Mouse (Mus musculus): ENCODE data around the gene Gab1. TPM values are rescaled to one million over a fixed set of nuclear protein-coding genes. Genes with fewer than 3 reads are reported as not detected.

Gab1 gene
- polyA plus RNA-seq, 1 experiment from 2014 or later, result 13.1 TPM

DNA sequence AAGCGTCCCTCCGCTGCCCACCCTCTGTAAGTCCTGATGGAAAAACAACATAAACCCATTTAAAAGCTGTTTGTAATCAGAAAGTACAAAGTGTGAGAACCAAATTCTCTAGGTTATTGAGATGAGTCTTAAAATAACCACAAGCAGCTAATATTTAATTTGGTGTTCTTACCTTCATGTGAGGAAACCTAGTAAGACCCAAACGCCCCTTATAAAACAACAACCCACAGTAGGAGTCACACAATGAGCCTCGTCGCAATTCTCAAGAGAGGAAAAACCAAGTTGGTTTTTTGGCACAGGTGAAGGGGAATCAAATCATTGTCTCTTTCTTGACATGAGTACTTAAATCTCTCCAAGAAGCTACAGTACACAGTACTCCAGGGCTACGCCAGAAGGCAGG, 44.9 kb downstream of the Gab1 start:
- ATAC-seq, result no peak
- no peak overlapping the region for H3K9ac ChIP-seq
- no peaks in the 10 kb centered on the region for H3K27me3 ChIP-seq (replicated peaks)
- H3K9me3 ChIP-seq (replicated peaks), result no peaks in the 10 kb centered on the region
- H3K36me3 ChIP-seq, result peaks cover 23% of the 10 kb centered on the region
- no peak overlapping the region for H3K4me2 ChIP-seq
- H3K27ac ChIP-seq, result no peak overlapping the region
- H3K4me1 ChIP-seq, result peaks cover 9% of the 10 kb centered on the region
- H3K4me3 ChIP-seq, result no peak overlapping the region
- 88% methylated on average over 6 of the region's 6 CpGs for WGBS (ENCODE audit: insufficient replicate concordance)

DNA sequence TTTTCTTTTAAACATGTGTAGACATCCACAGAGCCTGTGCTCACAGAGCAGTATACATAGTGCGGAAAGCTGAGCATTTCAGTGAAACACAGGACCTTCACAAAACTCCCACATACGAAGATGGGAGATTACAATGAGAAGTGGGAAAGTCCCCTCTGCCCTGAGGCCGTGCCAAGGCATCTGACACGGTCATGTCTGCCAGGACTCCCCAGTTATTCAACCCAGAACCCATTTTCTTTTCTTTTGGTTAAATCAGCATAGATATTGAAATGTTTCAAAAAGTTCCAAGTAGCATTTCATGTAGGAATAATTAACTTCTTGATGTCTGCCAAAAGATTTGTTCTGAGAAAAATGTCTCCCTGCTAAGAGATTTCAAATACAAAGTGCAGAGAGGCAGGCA, 45.9 kb downstream of the Gab1 start:
- H3K36me3 ChIP-seq, result peaks cover 13% of the 10 kb centered on the region; the same call in 1 of the 2 replicates
- no peaks in the 10 kb centered on the region for H3K27me3 ChIP-seq (replicated peaks)
- WGBS (ENCODE audit: insufficient replicate concordance), result 78% methylated on average over 4 of the region's 4 CpGs
- ATAC-seq, result no peak
- H3K27ac ChIP-seq, result no peak overlapping the region
- no peak overlapping the region for H3K9ac ChIP-seq
- no peak overlapping the region for H3K4me3 ChIP-seq
- H3K4me1 ChIP-seq, result peaks cover 13% of the 10 kb centered on the region
- no peak overlapping the region for H3K4me2 ChIP-seq
- no peaks in the 10 kb centered on the region for H3K9me3 ChIP-seq (replicated peaks)

DNA sequence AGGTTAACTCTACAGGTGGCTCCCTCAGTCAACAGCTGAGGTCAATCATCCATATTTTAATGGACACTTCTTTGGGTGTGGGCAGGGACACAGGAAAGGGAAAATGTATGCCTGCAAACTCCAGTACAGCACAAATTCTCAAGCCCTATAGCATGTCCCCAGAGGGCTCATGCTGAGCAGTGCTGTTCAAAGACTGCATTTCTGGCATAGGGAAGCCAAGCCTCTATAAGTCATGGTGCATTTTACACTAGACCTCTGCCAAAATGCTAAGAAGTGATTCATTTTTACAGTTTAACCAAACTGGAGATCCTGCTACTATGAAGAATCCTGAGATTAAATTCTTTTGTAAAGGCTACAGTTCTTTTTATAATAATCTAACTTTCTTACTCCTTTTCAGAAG, 47.8 kb downstream of the Gab1 start:
- H3K27me3 ChIP-seq (replicated peaks), result no peaks in the 10 kb centered on the region
- peaks cover 13% of the 10 kb centered on the region for H3K4me1 ChIP-seq
- peaks cover 11% of the 10 kb centered on the region; the same call in 1 of the 2 replicates for H3K36me3 ChIP-seq
- no peak for ATAC-seq
- no peaks in the 10 kb centered on the region for H3K9me3 ChIP-seq (replicated peaks)
- no peak overlapping the region for H3K4me3 ChIP-seq
- H3K4me2 ChIP-seq, result no peak overlapping the region
- no peak overlapping the region for H3K9ac ChIP-seq
- no peak overlapping the region for H3K27ac ChIP-seq

- Histone ChIP-seq H3K27me3 (replicated peaks) (no peaks in the 10 kb centered on the region), H3K36me3 (peaks cover 14% of the 10 kb centered on the region), H3K27ac (no peak overlapping the region), H3K4me1 (peaks cover 13% of the 10 kb centered on the region), H3K9me3 (replicated peaks) (no peaks in the 10 kb centered on the region), H3K4me2 (no peak overlapping the region), H3K4me3 (no peak overlapping the region), H3K9ac (no peak overlapping the region)
- 90% methylated on average over 5 of the region's 5 CpGs for WGBS (ENCODE audit: insufficient replicate concordance)
- ATAC-seq, result no peak
These were observed 48.3 kb downstream of the Gab1 start for GRCm38 (mm10) chr8:80831876-80832524.

- no peak for ATAC-seq
- 75% methylated on average over 11 of the region's 11 CpGs for WGBS (ENCODE audit: insufficient replicate concordance)
- Histone ChIP-seq H3K4me3 (no peak overlapping the region), H3K27ac (no peak overlapping the region), H3K36me3 (peaks cover 21% of the 10 kb centered on the region), H3K4me2 (no peak overlapping the region), H3K9me3 (replicated peaks) (no peaks in the 10 kb centered on the region), H3K27me3 (replicated peaks) (no peaks in the 10 kb centered on the region), H3K9ac (no peak overlapping the region), H3K4me1 (peaks cover 13% of the 10 kb centered on the region)
These were observed 49.4 kb downstream of the Gab1 start for GRCm38 (mm10) chr8:80830724-80831566.

- 80% methylated on average over 7 of the region's 7 CpGs for WGBS (ENCODE audit: insufficient replicate concordance)
- H3K36me3 ChIP-seq, result peaks cover 26% of the 10 kb centered on the region
- H3K27me3 ChIP-seq (replicated peaks), result no peaks in the 10 kb centered on the region
- H3K27ac ChIP-seq, result no peak overlapping the region
- H3K4me3 ChIP-seq, result no peak overlapping the region
- no peak overlapping the region for H3K4me2 ChIP-seq
- H3K9me3 ChIP-seq (replicated peaks), result no peaks in the 10 kb centered on the region
- no peak overlapping the region for H3K9ac ChIP-seq
- no peak for ATAC-seq
- H3K4me1 ChIP-seq, result peaks cover 21% of the 10 kb centered on the region
These were observed 50.2 kb downstream of the Gab1 start for GRCm38 (mm10) chr8:80830141-80830540.

- Histone ChIP-seq H3K27ac (no peak overlapping the region), H3K9ac (no peak overlapping the region), H3K4me3 (no peak overlapping the region), H3K27me3 (replicated peaks) (no peaks in the 10 kb centered on the region), H3K36me3 (peaks cover 27% of the 10 kb centered on the region), H3K9me3 (replicated peaks) (no peaks in the 10 kb centered on the region), H3K4me2 (no peak overlapping the region), H3K4me1 (peaks cover 21% of the 10 kb centered on the region)
- no peak for ATAC-seq
- whole genome bisulfite sequencing (ENCODE audit: insufficient replicate concordance), result 89% methylated on average over 7 of the region's 7 CpGs
These were observed 53.3 kb downstream of the Gab1 start for GRCm38 (mm10) chr8:80826996-80827395.

GRCm38 (mm10) chr8:80825136-80825535, 55.2 kb downstream of the Gab1 start:
- H3K9me3 ChIP-seq (replicated peaks), result no peaks in the 10 kb centered on the region
- H3K4me1 ChIP-seq, result peaks cover 19% of the 10 kb centered on the region
- no peak; the same call in 1 of the 2 replicates for ATAC-seq
- no peaks in the 10 kb centered on the region for H3K27me3 ChIP-seq (replicated peaks)
- no peak overlapping the region for H3K4me3 ChIP-seq
- H3K4me2 ChIP-seq, result no peak overlapping the region
- no peak overlapping the region for H3K27ac ChIP-seq
- H3K36me3 ChIP-seq, result peaks cover 29% of the 10 kb centered on the region
- H3K9ac ChIP-seq, result no peak overlapping the region
- 68% methylated on average over 4 of the region's 4 CpGs for WGBS (ENCODE audit: insufficient replicate concordance)

DNA sequence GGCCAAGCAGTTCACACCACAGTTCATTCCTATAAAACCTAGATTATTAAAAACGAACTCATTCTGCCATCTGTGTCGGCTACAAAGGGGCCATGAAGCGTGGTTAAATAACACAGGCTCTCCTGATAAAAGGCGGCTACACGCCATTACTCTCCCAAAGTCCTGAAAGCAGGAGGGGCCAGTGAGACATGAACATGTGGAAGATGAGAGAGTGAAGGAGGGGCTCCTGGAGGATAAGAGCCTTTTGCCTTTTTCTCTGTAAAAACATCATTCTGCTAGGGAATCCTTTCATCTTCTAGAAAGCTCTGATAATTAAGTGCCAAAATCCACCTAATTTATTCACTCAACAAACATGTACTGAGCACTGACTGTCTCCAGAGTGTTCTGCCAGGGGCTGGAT, 55.9 kb downstream of the Gab1 start:
- H3K27me3 ChIP-seq (replicated peaks), result no peaks in the 10 kb centered on the region
- peaks cover 34% of the 10 kb centered on the region for H3K36me3 ChIP-seq
- no peak overlapping the region for H3K4me2 ChIP-seq
- no peak overlapping the region for H3K4me3 ChIP-seq
- no peak for ATAC-seq
- 76% methylated on average over 5 of the region's 5 CpGs for WGBS (ENCODE audit: insufficient replicate concordance)
- H3K9ac ChIP-seq, result no peak overlapping the region
- peaks cover 18% of the 10 kb centered on the region; the same call in 1 of the 2 replicates for H3K4me1 ChIP-seq
- H3K27ac ChIP-seq, result no peak overlapping the region
- H3K9me3 ChIP-seq (replicated peaks), result no peaks in the 10 kb centered on the region

GRCm38 (mm10) chr8:80823250-80823649, 57.1 kb downstream of the Gab1 start:
- Histone ChIP-seq H3K36me3 (peaks cover 37% of the 10 kb centered on the region), H3K4me3 (no peak overlapping the region), H3K4me1 (peaks cover 21% of the 10 kb centered on the region; the same call in 1 of the 2 replicates), H3K4me2 (no peak overlapping the region), H3K9me3 (replicated peaks) (no peaks in the 10 kb centered on the region), H3K27me3 (replicated peaks) (no peaks in the 10 kb centered on the region), H3K9ac (no peak overlapping the region), H3K27ac (no peak overlapping the region)
- 86% methylated on average over 5 of the region's 5 CpGs for WGBS (ENCODE audit: insufficient replicate concordance)
- ATAC-seq, result no peak

DNA sequence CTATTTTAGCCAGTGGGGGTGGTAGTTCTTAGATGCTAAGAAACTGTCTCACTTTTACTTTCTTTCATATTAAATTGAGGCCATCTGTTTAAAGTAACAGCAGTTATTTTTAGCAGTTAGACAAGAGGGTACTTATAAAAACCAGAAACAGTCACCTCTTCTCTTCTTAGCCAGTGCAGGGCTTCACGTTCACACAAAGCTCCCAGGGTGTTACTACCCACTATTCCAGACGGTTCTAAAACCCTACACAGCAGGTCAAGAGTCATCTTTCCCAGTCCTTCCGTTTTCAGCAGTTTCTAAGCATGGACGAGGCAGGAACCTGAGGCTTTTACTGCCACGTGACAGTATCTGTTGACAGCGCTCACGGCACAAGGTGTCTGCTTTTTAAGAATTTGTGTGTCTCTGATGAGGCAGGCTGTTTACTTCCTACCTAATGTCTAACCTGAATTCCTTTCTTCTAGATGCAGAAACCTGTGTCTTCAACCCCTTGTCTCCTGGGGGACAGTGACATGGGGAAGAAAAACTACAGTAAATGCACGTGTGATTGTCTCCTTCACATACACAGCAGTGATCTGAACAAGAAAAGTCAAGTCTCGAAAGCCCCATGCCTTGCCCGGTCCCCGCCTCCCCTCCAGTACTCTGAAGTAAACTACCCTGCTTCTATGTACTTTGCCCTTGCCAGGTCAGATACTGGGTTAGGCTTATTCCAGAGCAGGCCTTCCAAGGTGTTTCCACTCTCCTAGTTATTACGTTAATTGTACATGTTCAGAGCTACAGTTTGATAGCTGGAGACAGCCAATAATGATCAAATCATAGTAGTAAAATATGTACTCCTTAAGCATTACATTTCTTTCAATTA, 58.7 kb downstream of the Gab1 start:
- peaks cover 33% of the 10 kb centered on the region; the same call in 1 of the 2 replicates for H3K36me3 ChIP-seq
- 70% methylated on average over 12 of the region's 12 CpGs for WGBS (ENCODE audit: insufficient replicate concordance)
- H3K27ac ChIP-seq, result no peak overlapping the region
- H3K4me1 ChIP-seq, result peaks cover 21% of the 10 kb centered on the region; the same call in 1 of the 2 replicates
- H3K9ac ChIP-seq, result no peak overlapping the region
- H3K4me2 ChIP-seq, result no peak overlapping the region
- no peak overlapping the region for H3K4me3 ChIP-seq
- H3K9me3 ChIP-seq (replicated peaks), result no peaks in the 10 kb centered on the region
- ATAC-seq, result no peak
- no peaks in the 10 kb centered on the region for H3K27me3 ChIP-seq (replicated peaks)

DNA sequence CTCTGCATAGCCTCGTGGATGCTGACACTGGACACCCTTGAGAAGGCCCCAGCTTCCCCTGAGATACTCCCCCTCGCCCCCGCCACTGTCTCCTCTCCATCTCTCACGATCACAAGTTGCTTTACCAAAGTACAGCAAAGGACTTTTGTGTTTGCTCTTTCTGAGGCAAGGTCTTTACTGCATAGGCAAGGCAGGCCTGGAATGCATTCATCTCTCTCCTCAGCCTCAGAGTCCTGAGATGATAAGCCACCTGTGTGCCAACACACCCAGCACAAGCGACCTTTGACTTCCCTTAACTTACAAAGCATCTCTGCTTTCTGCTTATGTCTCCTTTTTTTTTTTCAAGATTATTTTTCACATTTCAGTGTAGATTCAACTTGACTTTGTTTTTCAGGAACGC, 61.3 kb downstream of the Gab1 start:
- ATAC-seq, result no peak
- Histone ChIP-seq H3K4me1 (peaks cover 12% of the 10 kb centered on the region; the same call in 1 of the 2 replicates), H3K4me3 (no peak overlapping the region), H3K27ac (no peak overlapping the region), H3K9me3 (replicated peaks) (no peaks in the 10 kb centered on the region), H3K9ac (no peak overlapping the region), H3K4me2 (no peak overlapping the region), H3K36me3 (peaks cover 31% of the 10 kb centered on the region; the same call in 1 of the 2 replicates), H3K27me3 (replicated peaks) (no peaks in the 10 kb centered on the region)
- WGBS (ENCODE audit: insufficient replicate concordance), result 78% methylated on average over 6 of the region's 6 CpGs

Measured in liver, embryonic 12.5 days (tissue).